Mouse (Mus musculus): ENCODE measurements at regions not wholly inside any gene's neighbourhood (a gene's known extent, or its start where the extent isn't known, plus 50 kb on each side); places are given as distances from the start of the nearest gene placed in this dataset.

GRCm38 (mm10) chr4:45583966-45584365 is 51.7 kb upstream of the Shb start:
- DNase-seq (ENCODE audit: low read depth), result no peak

GRCm38 (mm10) chr4:45582496-45582895 is 50.2 kb upstream of the Shb start:
- DNase-seq (ENCODE audit: low read depth), result peak; percentile 17
- no peak for TF ChIP-seq CTCF (IDR thresholded peaks at IDR 0.05; ENCODE audit: borderline replicate concordance, extremely low read depth, insufficient read depth, insufficient read length)
- TF ChIP-seq POLR2A (IDR thresholded peaks at IDR 0.05; ENCODE audit: borderline replicate concordance, extremely low read depth, insufficient read depth, insufficient read length, poor library complexity, severe bottlenecking), result no peak

More at GRCm38 (mm10) chr4:45583966-45584365, 51.7 kb upstream of the Shb start:
- TF ChIP-seq POLR2A (IDR thresholded peaks at IDR 0.05; ENCODE audit: borderline replicate concordance, extremely low read depth, insufficient read depth, insufficient read length, poor library complexity, severe bottlenecking) (no peak), CTCF (IDR thresholded peaks at IDR 0.05; ENCODE audit: borderline replicate concordance, extremely low read depth, insufficient read depth, insufficient read length) (no peak)

Data from brain, embryonic 14.5 days (tissue).